Mouse (Mus musculus) left cerebral cortex, adult 9 months (tissue): Measurements from ENCODE around the gene Ptgdr.
"Not testable (repeated sequence)": the region's sequence is repeated elsewhere in the genome, so short reads cannot be mapped to it uniquely, and the experiment has no call there.

Experiments used
- DNase-seq, 2 experiments: peaks; one replicate each; pipeline ENCODE4 v3.0.0; 2022; ENCODE audit warnings: low spot score in 2 of 2

The Ptgdr gene

GRCm38 (mm10) chr14:44858868-44859613 lies at the start of gene Ptgdr:
Gene Ptgdr, minus strand, starts transcription at chr14:44859375.
- no peak for DNase-seq

GRCm38 (mm10) chr14:44907774-44908173 lies 48.6 kb upstream of the Ptgdr start:
- DNase-seq: no peak

- DNase-seq: no peak
Observed at GRCm38 (mm10) chr14:44904199-44904598, 45.0 kb upstream of the Ptgdr start.

GRCm38 (mm10) chr14:44901735-44902134 lies 42.6 kb upstream of the Ptgdr start:
- DNase-seq: not testable (repeated sequence)

GRCm38 (mm10) chr14:44891387-44892132 lies 32.4 kb upstream of the Ptgdr start:
- DNase-seq: no peak

- DNase-seq: no peak
Observed at GRCm38 (mm10) chr14:44869686-44870085, 10.5 kb upstream of the Ptgdr start.

GRCm38 (mm10) chr14:44865661-44866060 lies 6.5 kb upstream of the Ptgdr start:
- DNase-seq: no peak

GRCm38 (mm10) chr14:44863086-44863485 lies 3.9 kb upstream of the Ptgdr start:
- no peak for DNase-seq

- no peak for DNase-seq
Observed at GRCm38 (mm10) chr14:44861161-44861560, 2.0 kb upstream of the Ptgdr start.

GRCm38 (mm10) chr14:44858372-44858771 lies 803 bp downstream of the Ptgdr start:
- DNase-seq: no peak

GRCm38 (mm10) chr14:44850637-44851036 lies 8.5 kb downstream of the Ptgdr start:
- not testable (repeated sequence) for DNase-seq

- no peak for DNase-seq
Observed at GRCm38 (mm10) chr14:44847740-44848139, 11.4 kb downstream of the Ptgdr start.

- DNase-seq: peak in 1 of 2 experiments; percentile 11
Observed at GRCm38 (mm10) chr14:44846558-44847263, 12.5 kb downstream of the Ptgdr start.

GRCm38 (mm10) chr14:44843768-44844755 lies 15.1 kb downstream of the Ptgdr start:
- no peak for DNase-seq

- DNase-seq: no peak
Observed at GRCm38 (mm10) chr14:44838685-44839084, 20.5 kb downstream of the Ptgdr start.

- DNase-seq: no peak
Observed at GRCm38 (mm10) chr14:44835132-44835531, 24.0 kb downstream of the Ptgdr start.

GRCm38 (mm10) chr14:44834134-44834533 lies 25.0 kb downstream of the Ptgdr start:
- not testable (repeated sequence) for DNase-seq

GRCm38 (mm10) chr14:44833096-44833495 lies 26.1 kb downstream of the Ptgdr start:
- DNase-seq: not testable (repeated sequence)

GRCm38 (mm10) chr14:44827736-44828135 lies 31.4 kb downstream of the Ptgdr start:
- DNase-seq: no peak

- DNase-seq: no peak
Observed at GRCm38 (mm10) chr14:44821177-44822057, 37.8 kb downstream of the Ptgdr start.
